Mouse (Mus musculus): ENCODE measurements around the gene Gtf2f2. TPM values are rescaled to one million over a fixed set of nuclear protein-coding genes. Genes with fewer than 3 reads are reported as not detected.
A peak's percentile ranks its signal among the peaks of the same experiment; 100 is the strongest.

The Gtf2f2 gene
- polyA plus RNA-seq, 1 experiment from 2014 or later, result 37.5 TPM

GRCm38 (mm10) chr14:75981231-75981630 is 29.4 kb downstream of the Gtf2f2 start:
- TF ChIP-seq CTCF (IDR thresholded peaks at IDR 0.05; ENCODE audit: low read depth), result no peak
- H3K4me1 ChIP-seq (ENCODE audit: insufficient read depth), result no peaks in the 10 kb centered on the region
- no peak overlapping the region for H3K9ac ChIP-seq
- 88% methylated on average over 3 of the region's 3 CpGs for WGBS
- H3K27me3 ChIP-seq (ENCODE audit: insufficient read depth, low read length), result no peaks in the 10 kb centered on the region
- no peak for ATAC-seq (ENCODE audit: insufficient read depth)
- no peaks in the 10 kb centered on the region for H3K9me3 ChIP-seq (ENCODE audit: low read depth, low read length)
- H3K4me2 ChIP-seq, result no peak overlapping the region
- DNase-seq, result no peak
- H3K36me3 ChIP-seq (ENCODE audit: insufficient read depth), result no peaks in the 10 kb centered on the region; the same call in 1 of the 2 replicates
- H3K27ac ChIP-seq (ENCODE audit: low read depth), result no peak overlapping the region
- H3K4me3 ChIP-seq (ENCODE audit: low read depth, low read length), result no peak overlapping the region

GRCm38 (mm10) chr14:75976107-75976506 is 34.6 kb downstream of the Gtf2f2 start:
- Histone ChIP-seq H3K4me3 (ENCODE audit: low read depth, low read length) (no peak overlapping the region), H3K9ac (no peak overlapping the region), H3K4me1 (ENCODE audit: insufficient read depth) (no peaks in the 10 kb centered on the region), H3K4me2 (no peak overlapping the region), H3K27ac (ENCODE audit: low read depth) (no peak overlapping the region), H3K9me3 (ENCODE audit: low read depth, low read length) (no peaks in the 10 kb centered on the region), H3K27me3 (ENCODE audit: insufficient read depth, low read length) (no peaks in the 10 kb centered on the region), H3K36me3 (ENCODE audit: insufficient read depth) (no peaks in the 10 kb centered on the region)
- TF ChIP-seq CTCF (IDR thresholded peaks at IDR 0.05; ENCODE audit: low read depth), result no peak
- 37% methylated on average over 3 of the region's 3 CpGs for WGBS
- no peak for ATAC-seq (ENCODE audit: insufficient read depth)
- DNase-seq, result no peak

GRCm38 (mm10) chr14:75967291-75967690 is 43.4 kb downstream of the Gtf2f2 start:
- 79% methylated on average over 5 of the region's 5 CpGs for WGBS
- DNase-seq (no peak), ATAC-seq (ENCODE audit: insufficient read depth) (no peak)
- H3K27me3 ChIP-seq (ENCODE audit: insufficient read depth, low read length), result no peaks in the 10 kb centered on the region
- no peak overlapping the region for H3K4me3 ChIP-seq (ENCODE audit: low read depth, low read length)
- no peak for TF ChIP-seq CTCF (IDR thresholded peaks at IDR 0.05; ENCODE audit: low read depth)
- H3K9ac ChIP-seq, result no peak overlapping the region
- H3K9me3 ChIP-seq (ENCODE audit: low read depth, low read length), result no peaks in the 10 kb centered on the region
- H3K4me1 ChIP-seq (ENCODE audit: insufficient read depth), result no peaks in the 10 kb centered on the region
- H3K4me2 ChIP-seq, result no peak overlapping the region
- H3K27ac ChIP-seq (ENCODE audit: low read depth), result no peak overlapping the region
- no peaks in the 10 kb centered on the region for H3K36me3 ChIP-seq (ENCODE audit: insufficient read depth)

- 80% methylated on average over 1 of the region's 1 CpGs for WGBS
- Histone ChIP-seq H3K4me3 (ENCODE audit: low read depth, low read length) (no peak overlapping the region), H3K4me2 (no peak overlapping the region), H3K27me3 (ENCODE audit: insufficient read depth, low read length) (no peaks in the 10 kb centered on the region), H3K27ac (ENCODE audit: low read depth) (no peak overlapping the region), H3K4me1 (ENCODE audit: insufficient read depth) (no peaks in the 10 kb centered on the region), H3K9me3 (ENCODE audit: low read depth, low read length) (no peaks in the 10 kb centered on the region), H3K9ac (no peak overlapping the region), H3K36me3 (ENCODE audit: insufficient read depth) (no peaks in the 10 kb centered on the region)
- no peak for TF ChIP-seq CTCF (IDR thresholded peaks at IDR 0.05; ENCODE audit: low read depth)
- DNase-seq (no peak), ATAC-seq (ENCODE audit: insufficient read depth) (no peak)
Measured at GRCm38 (mm10) chr14:75964433-75964832, 46.2 kb downstream of the Gtf2f2 start.

- H3K27ac ChIP-seq (ENCODE audit: low read depth), result no peak overlapping the region
- H3K9me3 ChIP-seq (ENCODE audit: low read depth, low read length), result no peaks in the 10 kb centered on the region
- H3K4me1 ChIP-seq (ENCODE audit: insufficient read depth), result no peaks in the 10 kb centered on the region
- no peak for TF ChIP-seq CTCF (IDR thresholded peaks at IDR 0.05; ENCODE audit: low read depth)
- ATAC-seq (ENCODE audit: insufficient read depth), result no peak
- peak; percentile 20 for DNase-seq
- H3K9ac ChIP-seq, result no peak overlapping the region
- no peak overlapping the region for H3K4me2 ChIP-seq
- no peak overlapping the region for H3K4me3 ChIP-seq (ENCODE audit: low read depth, low read length)
- H3K27me3 ChIP-seq (ENCODE audit: insufficient read depth, low read length), result no peaks in the 10 kb centered on the region
- no peaks in the 10 kb centered on the region for H3K36me3 ChIP-seq (ENCODE audit: insufficient read depth)
- WGBS, result 59% methylated on average over 5 of the region's 5 CpGs
Measured at GRCm38 (mm10) chr14:75964000-75964399, 46.7 kb downstream of the Gtf2f2 start.

GRCm38 (mm10) chr14:75963215-75963614 is 47.5 kb downstream of the Gtf2f2 start:
- 54% methylated on average over 5 of the region's 5 CpGs for WGBS
- TF ChIP-seq CTCF (IDR thresholded peaks at IDR 0.05; ENCODE audit: low read depth), result no peak

GRCm38 (mm10) chr14:75962250-75962649 is 48.4 kb downstream of the Gtf2f2 start:
- H3K27me3 ChIP-seq (ENCODE audit: insufficient read depth, low read length), result no peaks in the 10 kb centered on the region
- ATAC-seq (ENCODE audit: insufficient read depth) (no peak), DNase-seq (no peak)
- H3K4me3 ChIP-seq (ENCODE audit: low read depth, low read length), result no peak overlapping the region
- no peak for TF ChIP-seq CTCF (IDR thresholded peaks at IDR 0.05; ENCODE audit: low read depth)
- 89% methylated on average over 9 of the region's 9 CpGs for WGBS
- no peak overlapping the region for H3K27ac ChIP-seq (ENCODE audit: low read depth)
- no peak overlapping the region for H3K9ac ChIP-seq
- H3K4me2 ChIP-seq, result no peak overlapping the region
- no peaks in the 10 kb centered on the region for H3K4me1 ChIP-seq (ENCODE audit: insufficient read depth)
- no peaks in the 10 kb centered on the region for H3K9me3 ChIP-seq (ENCODE audit: low read depth, low read length)
- H3K36me3 ChIP-seq (ENCODE audit: insufficient read depth), result no peaks in the 10 kb centered on the region

More at GRCm38 (mm10) chr14:75963215-75963614, 47.5 kb downstream of the Gtf2f2 start:
- Histone ChIP-seq H3K9me3 (ENCODE audit: low read depth, low read length) (no peaks in the 10 kb centered on the region), H3K4me2 (no peak overlapping the region), H3K36me3 (ENCODE audit: insufficient read depth) (no peaks in the 10 kb centered on the region), H3K4me3 (ENCODE audit: low read depth, low read length) (no peak overlapping the region), H3K4me1 (ENCODE audit: insufficient read depth) (no peaks in the 10 kb centered on the region), H3K27ac (ENCODE audit: low read depth) (no peak overlapping the region), H3K9ac (no peak overlapping the region), H3K27me3 (ENCODE audit: insufficient read depth, low read length) (no peaks in the 10 kb centered on the region)
- ATAC-seq (ENCODE audit: insufficient read depth), result no peak
- DNase-seq, result no peak

- WGBS, result 82% methylated on average over 7 of the region's 7 CpGs
- no peaks in the 10 kb centered on the region for H3K9me3 ChIP-seq (ENCODE audit: low read depth, low read length)
- DNase-seq (no peak), ATAC-seq (ENCODE audit: insufficient read depth) (no peak)
- no peaks in the 10 kb centered on the region for H3K4me1 ChIP-seq (ENCODE audit: insufficient read depth)
- no peak within 1 kb of the TSS for H3K9ac ChIP-seq
- H3K27me3 ChIP-seq (ENCODE audit: insufficient read depth, low read length), result no peaks in the 10 kb centered on the region
- H3K36me3 ChIP-seq (ENCODE audit: insufficient read depth), result no peaks in the 10 kb centered on the region
- no peak within 1 kb of the TSS for H3K27ac ChIP-seq (ENCODE audit: low read depth)
- no peak within 1 kb of the TSS for H3K4me2 ChIP-seq
- no peak within 1 kb of the TSS for H3K4me3 ChIP-seq (ENCODE audit: low read depth, low read length)
- TF ChIP-seq CTCF (IDR thresholded peaks at IDR 0.05; ENCODE audit: low read depth), result no peak
Measured at GRCm38 (mm10) chr14:75954766-75955165, 55.9 kb downstream of the Gtf2f2 start, which contains the start of gene Kctd4. Gene Kctd4 (plus strand): TSS chr14:75955009.
